Mouse (Mus musculus): Measurements from ENCODE around the gene Tanc1.
"Not testable (repeated sequence)": the region's sequence is repeated elsewhere in the genome, so short reads cannot be mapped to it uniquely, and the experiment has no call there.

The Tanc1 gene

GRCm38 (mm10) chr2:59611831-59612732 lies at the start of gene Tanc1:
Gene Tanc1 (plus strand): TSS chr2:59612042.
- DNase-seq: peak; percentile 89 to 91

- DNase-seq: no peak
These were observed 49.6 kb upstream of the Tanc1 start for GRCm38 (mm10) chr2:59562215-59562614.

- DNase-seq: peak in 1 of 2 experiments; percentile 7
These were observed 49.1 kb upstream of the Tanc1 start for GRCm38 (mm10) chr2:59562696-59563095.

- DNase-seq: not testable (repeated sequence)
These were observed 47.7 kb upstream of the Tanc1 start for GRCm38 (mm10) chr2:59564029-59564611.

- no peak for DNase-seq
These were observed 46.9 kb upstream of the Tanc1 start for GRCm38 (mm10) chr2:59564947-59565346.

GRCm38 (mm10) chr2:59580939-59581338 lies 30.9 kb upstream of the Tanc1 start:
- DNase-seq: no peak

GRCm38 (mm10) chr2:59583961-59584360 lies 27.9 kb upstream of the Tanc1 start:
- DNase-seq: no peak

GRCm38 (mm10) chr2:59587387-59588095 lies 24.3 kb upstream of the Tanc1 start:
- DNase-seq: no peak

GRCm38 (mm10) chr2:59588096-59588405 lies 23.8 kb upstream of the Tanc1 start:
- no peak for DNase-seq

- no peak for DNase-seq
These were observed 18.4 kb upstream of the Tanc1 start for GRCm38 (mm10) chr2:59593341-59593902.

GRCm38 (mm10) chr2:59594095-59594494 lies 17.7 kb upstream of the Tanc1 start:
- DNase-seq: no peak

- DNase-seq: no peak
These were observed 15.3 kb upstream of the Tanc1 start for GRCm38 (mm10) chr2:59596545-59596944.

- DNase-seq: peak; percentile 28 to 78
These were observed 13.6 kb upstream of the Tanc1 start for GRCm38 (mm10) chr2:59598286-59598685.

GRCm38 (mm10) chr2:59598894-59599293 lies 12.9 kb upstream of the Tanc1 start:
- no peak for DNase-seq

GRCm38 (mm10) chr2:59599338-59600111 lies 12.3 kb upstream of the Tanc1 start:
- DNase-seq: peak; percentile 47 to 65

GRCm38 (mm10) chr2:59600123-59600840 lies 11.6 kb upstream of the Tanc1 start:
- DNase-seq: peak; percentile 80 to 84

GRCm38 (mm10) chr2:59600980-59601379 lies 10.9 kb upstream of the Tanc1 start:
- no peak for DNase-seq

GRCm38 (mm10) chr2:59601452-59601851 lies 10.4 kb upstream of the Tanc1 start:
- DNase-seq: no peak

GRCm38 (mm10) chr2:59608958-59609357 lies 2.9 kb upstream of the Tanc1 start:
- no peak for DNase-seq

GRCm38 (mm10) chr2:59611216-59611810 lies 529 bp upstream of the Tanc1 start:
- no peak for DNase-seq

GRCm38 (mm10) chr2:59612733-59613473 lies 1.1 kb downstream of the Tanc1 start:
- peak in 1 of 2 experiments; percentile 33 for DNase-seq
